ENCODE assay signal across 9 mouse cellular contexts in genomic region chr11:79805981-79806415, GRCm38 (mm10).
DNase-seq lines count a peak whose midpoint lies in the region; ATAC-seq lines count a peak whose summit lies in the region.
"Had no signal": no experiment of that assay in that cellular context is flagged by ENCODE, and none has a peak within 500 bp of the region (broad histone marks: within the 10 kb centered on the region; RNA-seq: fewer than 3 reads in every experiment).

No protein-coding gene starts in this region.

- H3K9ac ChIP-seq in forebrain, embryonic 11.5 days (ENCODE audit: low read length): no peak overlapping the region
- H3K9ac ChIP-seq in forebrain, embryonic 14.5 days (ENCODE audit: low read length): no peak overlapping the region
- no peak overlapping the region for H3K9ac ChIP-seq in hindbrain, embryonic 12.5 days
- H3K9ac ChIP-seq: neural tube, embryonic 12.5 days had no signal

- DNase-seq in forebrain, embryonic 11.5 days (ENCODE audit: low spot score): peak; percentile 63
- DNase-seq in forebrain, embryonic 14.5 days (ENCODE audit: low spot score): no peak
- DNase-seq in fibroblast of lung, adult 2 months (ENCODE audit: low read depth): peak; percentile 88
- DNase-seq in lung, postnatal 25 days (ENCODE audit: low spot score): peak; percentile 30
- no peak for DNase-seq in cerebellum, adult 8-10 months
- DNase-seq in layer of hippocampus, postnatal 14 days (ENCODE audit: low spot score in 2 of 2): no peak

- peaks cover 5% of the 10 kb centered on the region; the same call in 1 of the 2 replicates for H3K4me1 ChIP-seq in forebrain, embryonic 11.5 days (replicated peaks; ENCODE audit: control insufficient read depth, insufficient read depth, low read length)
- peaks cover 5% of the 10 kb centered on the region; the same call in 1 of the 2 replicates for H3K4me1 ChIP-seq in forebrain, embryonic 14.5 days (ENCODE audit: control insufficient read depth, insufficient read depth, low read length)
- peaks cover 21% of the 10 kb centered on the region for H3K4me1 ChIP-seq in hindbrain, embryonic 12.5 days

- 68% methylated on average over 10 of the region's 10 CpGs for WGBS in forebrain, embryonic 11.5 days
- WGBS in forebrain, embryonic 14.5 days: 66% methylated on average over 10 of the region's 10 CpGs
- WGBS in hindbrain, embryonic 12.5 days: 38% methylated on average over 10 of the region's 10 CpGs

- no peaks in the 10 kb centered on the region for H3K27me3 ChIP-seq in forebrain, embryonic 11.5 days (ENCODE audit: control insufficient read depth, insufficient read depth, low read length)
- no peaks in the 10 kb centered on the region for H3K27me3 ChIP-seq in forebrain, embryonic 14.5 days (replicated peaks; ENCODE audit: control insufficient read depth, insufficient read depth, low read length)
- 0 out of 2 replicates have a peak, but pooled peaks cover 12% of the 10 kb centered on the region for H3K27me3 ChIP-seq in hindbrain, embryonic 12.5 days
- H3K27me3 ChIP-seq: neural tube, embryonic 12.5 days had no signal

- no peak for ATAC-seq in forebrain, embryonic 11.5 days (replicated peaks; ENCODE audit: low FRiP score)
- ATAC-seq in forebrain, embryonic 14.5 days: no peak
- ATAC-seq in hindbrain, embryonic 12.5 days (ENCODE audit: low FRiP score): peak; percentile 60; the same call in 1 of the 2 replicates
- ATAC-seq in activated CD4-positive, CD25-positive, alpha-beta regulatory T cell, adult 4 months: no peak

- no peak overlapping the region for H3K4me3 ChIP-seq in forebrain, embryonic 11.5 days (ENCODE audit: low read depth, low read length)
- no peak overlapping the region for H3K4me3 ChIP-seq in forebrain, embryonic 14.5 days (ENCODE audit: low read depth, low read length)
- no peak overlapping the region for H3K4me3 ChIP-seq in hindbrain, embryonic 12.5 days
- H3K4me3 ChIP-seq: neural tube, embryonic 12.5 days had no signal

- H3K9me3 ChIP-seq in forebrain, embryonic 11.5 days (ENCODE audit: control insufficient read depth, low read length): no peaks in the 10 kb centered on the region
- H3K9me3 ChIP-seq in forebrain, embryonic 14.5 days (replicated peaks; ENCODE audit: control insufficient read depth, low read length): no peaks in the 10 kb centered on the region
- H3K9me3 ChIP-seq in hindbrain, embryonic 12.5 days (replicated peaks): peaks cover 6% of the 10 kb centered on the region; the same call in 1 of the 2 replicates

- H3K4me2 ChIP-seq in forebrain, embryonic 11.5 days (ENCODE audit: low read depth, low read length, severe bottlenecking): no peak overlapping the region
- no peak overlapping the region for H3K4me2 ChIP-seq in forebrain, embryonic 14.5 days (ENCODE audit: low read length)
- H3K4me2 ChIP-seq in hindbrain, embryonic 12.5 days (replicated peaks): no peak overlapping the region
- H3K4me2 ChIP-seq: neural tube, embryonic 12.5 days had no signal

- H3K36me3 ChIP-seq in forebrain, embryonic 11.5 days (ENCODE audit: control insufficient read depth, insufficient read depth, low read length): no peaks in the 10 kb centered on the region
- H3K36me3 ChIP-seq in forebrain, embryonic 14.5 days (ENCODE audit: control insufficient read depth, insufficient read depth, low read length): no peaks in the 10 kb centered on the region
- no peaks in the 10 kb centered on the region for H3K36me3 ChIP-seq in hindbrain, embryonic 12.5 days
- H3K36me3 ChIP-seq: neural tube, embryonic 12.5 days had no signal

- H3K27ac ChIP-seq in forebrain, embryonic 11.5 days (ENCODE audit: low read depth, low read length): no peak overlapping the region
- H3K27ac ChIP-seq in forebrain, embryonic 14.5 days (ENCODE audit: low read depth, low read length): no peak overlapping the region
- peak overlapping the region; percentile 71 for H3K27ac ChIP-seq in hindbrain, embryonic 12.5 days
- H3K27ac ChIP-seq: neural tube, embryonic 12.5 days had no signal

Comparison
In these comparisons a context has a peak if more than half of its experiments do, and no peak if none do; other contexts are left out.
1. DNase-seq: peak in forebrain, embryonic 11.5 days (single experiment), fibroblast of lung, adult 2 months (single experiment) and lung, postnatal 25 days (single experiment); none in forebrain, embryonic 14.5 days (single experiment), cerebellum, adult 8-10 months (single experiment) and layer of hippocampus, postnatal 14 days (0 of 2).